Comparison of ENCODE assay signal across 10 mouse cellular contexts in genomic region chr16:32663231-32663858, GRCm38 (mm10). TPM values are rescaled to one million over a fixed set of nuclear protein-coding genes. Genes with fewer than 3 reads are reported as not detected.
DNase-seq lines count a peak whose midpoint lies in the region; ATAC-seq and TF ChIP-seq lines count a peak whose summit lies in the region.
"Had no signal": no experiment of that assay in that cellular context is flagged by ENCODE, and none has a peak within 500 bp of the region (broad histone marks: within the 10 kb centered on the region; RNA-seq: fewer than 3 reads in every experiment).

No protein-coding gene starts in this region.

- H3K9me3 ChIP-seq in lung, embryonic 14.5 days (ENCODE audit: low read depth, low read length): no peaks in the 10 kb centered on the region
- H3K9me3 ChIP-seq in hindbrain, embryonic 12.5 days (replicated peaks): no peaks in the 10 kb centered on the region
- no peaks in the 10 kb centered on the region for H3K9me3 ChIP-seq in midbrain, postnatal 0 days (ENCODE audit: low read length)
- H3K9me3 ChIP-seq: limb, embryonic 12.5 days had no signal

- no peak for ATAC-seq in lung, embryonic 14.5 days (ENCODE audit: insufficient read depth)
- ATAC-seq in hindbrain, embryonic 12.5 days (ENCODE audit: low FRiP score): no peak
- ATAC-seq in midbrain, postnatal 0 days (ENCODE audit: low FRiP score): no peak

- H3K4me3 ChIP-seq in lung, embryonic 14.5 days (ENCODE audit: low read depth, low read length): no peak overlapping the region
- no peak overlapping the region for H3K4me3 ChIP-seq in hindbrain, embryonic 12.5 days
- no peak overlapping the region for H3K4me3 ChIP-seq in midbrain, postnatal 0 days (ENCODE audit: low read depth, low read length)
- H3K4me3 ChIP-seq: limb, embryonic 12.5 days had no signal

- no peak for DNase-seq in lung, embryonic 14.5 days
- no peak for DNase-seq in lung, postnatal 25 days (ENCODE audit: low spot score)
- peak; percentile 75 to 81 for DNase-seq in cerebellum, postnatal 10 days
- DNase-seq in midbrain, postnatal 0 days (ENCODE audit: low spot score): no peak
- no peak for DNase-seq in layer of hippocampus, postnatal 25 days (ENCODE audit: extremely low spot score in 1 of 2, low spot score in 1 of 2)
- no peak for DNase-seq in heart, adult 9 months (ENCODE audit: low spot score in 2 of 2)
- DNase-seq in thymus, postnatal 0 days (ENCODE audit: low spot score): no peak
- DNase-seq: spleen, adult 18-20 months had no signal

- 68% methylated on average over 9 of the region's 9 CpGs for WGBS in lung, embryonic 14.5 days
- 67% methylated on average over 9 of the region's 9 CpGs for WGBS in hindbrain, embryonic 12.5 days
- 56% methylated on average over 9 of the region's 9 CpGs for WGBS in midbrain, postnatal 0 days

- H3K9ac ChIP-seq in lung, embryonic 14.5 days: no peak overlapping the region
- H3K9ac ChIP-seq in hindbrain, embryonic 12.5 days: no peak overlapping the region
- H3K9ac ChIP-seq in midbrain, postnatal 0 days (replicated peaks; ENCODE audit: low read length, poor library complexity, severe bottlenecking): no peak overlapping the region; the same call in 1 of the 2 replicates
- H3K9ac ChIP-seq: limb, embryonic 12.5 days had no signal

- no peak for TF ChIP-seq CTCF in lung, embryonic 14.5 days (IDR thresholded peaks at IDR 0.05; ENCODE audit: low read depth)
- no peak for TF ChIP-seq CTCF in midbrain, postnatal 0 days (IDR thresholded peaks at IDR 0.05)

- peak overlapping the region; percentile 16; the same call in 1 of the 2 replicates for H3K4me2 ChIP-seq in lung, embryonic 14.5 days
- no peak overlapping the region for H3K4me2 ChIP-seq in hindbrain, embryonic 12.5 days (replicated peaks)
- peak overlapping the region; percentile 44; the same call in 1 of the 2 replicates for H3K4me2 ChIP-seq in midbrain, postnatal 0 days (ENCODE audit: low read depth, low read length, poor library complexity, severe bottlenecking)
- H3K4me2 ChIP-seq: limb, embryonic 12.5 days had no signal

- H3K27me3 ChIP-seq in lung, embryonic 14.5 days (ENCODE audit: insufficient read depth, low read length): no peaks in the 10 kb centered on the region
- H3K27me3 ChIP-seq in hindbrain, embryonic 12.5 days: no peaks in the 10 kb centered on the region
- no peaks in the 10 kb centered on the region for H3K27me3 ChIP-seq in midbrain, postnatal 0 days (ENCODE audit: insufficient read depth, low read length)
- H3K27me3 ChIP-seq: limb, embryonic 12.5 days had no signal

- H3K27ac ChIP-seq in lung, embryonic 14.5 days (ENCODE audit: low read depth): peak overlapping the region; percentile 36; the same call in 1 of the 2 replicates
- peak overlapping the region; percentile 41 for H3K27ac ChIP-seq in hindbrain, embryonic 12.5 days
- no peak overlapping the region for H3K27ac ChIP-seq in midbrain, postnatal 0 days (ENCODE audit: low read depth, low read length)
- H3K27ac ChIP-seq: limb, embryonic 12.5 days had no signal

- H3K4me1 ChIP-seq in lung, embryonic 14.5 days (ENCODE audit: insufficient read depth): peaks cover 70% of the 10 kb centered on the region
- peaks cover 76% of the 10 kb centered on the region for H3K4me1 ChIP-seq in hindbrain, embryonic 12.5 days
- H3K4me1 ChIP-seq in midbrain, postnatal 0 days (ENCODE audit: insufficient read depth, low read length): peaks cover 21% of the 10 kb centered on the region

- H3K36me3 ChIP-seq in lung, embryonic 14.5 days (ENCODE audit: insufficient read depth): peaks cover 13% of the 10 kb centered on the region; the same call in 1 of the 2 replicates
- H3K36me3 ChIP-seq in hindbrain, embryonic 12.5 days: 0 out of 2 replicates have a peak, but pooled peaks cover 4% of the 10 kb centered on the region
- H3K36me3 ChIP-seq in midbrain, postnatal 0 days (ENCODE audit: insufficient read depth, low read length): peaks cover 12% of the 10 kb centered on the region

RNA-seq across cellular contexts. Expression of gene Tnk2, which starts 19.7 kb away (rescaled TPM):
- polyA plus RNA-seq in lung, embryonic 14.5 days (2014; fragmentation: Nextera tagmentation; extraction: Ambion mirVana): 20.0 and 21.6 TPM in 2 replicates
- polyA plus RNA-seq in hindbrain, embryonic 12.5 days (2016; fragmentation: Nextera tagmentation; extraction: Ambion mirVana): 15.6 and 17.2 TPM in 2 replicates
- total RNA-seq in midbrain, postnatal 0 days (2014; rRNA removed): 69.1 and 81.7 TPM in 2 replicates
- polyA plus RNA-seq in midbrain, postnatal 0 days (2015; fragmentation: Nextera tagmentation; extraction: Ambion mirVana): 15.7 and 16.5 TPM in 2 replicates
- total RNA-seq in layer of hippocampus, postnatal 25 days (2021): 100 to 1,000 TPM; 163 to 165 TPM
- 20.1 and 23.5 TPM in 2 replicates for polyA plus RNA-seq in thymus, postnatal 0 days (2015; fragmentation: Nextera tagmentation; extraction: Ambion mirVana)

RNA-seq across cellular contexts. Expression of gene Tfrc, which starts 54.6 kb away (rescaled TPM):
- 64.5 and 71.2 TPM in 2 replicates for polyA plus RNA-seq in lung, embryonic 14.5 days (2014; fragmentation: Nextera tagmentation; extraction: Ambion mirVana)
- 44.4 and 55.4 TPM in 2 replicates for polyA plus RNA-seq in hindbrain, embryonic 12.5 days (2016; fragmentation: Nextera tagmentation; extraction: Ambion mirVana)
- 51.2 and 91.4 TPM in 2 replicates for total RNA-seq in midbrain, postnatal 0 days (2014; rRNA removed)
- polyA plus RNA-seq in midbrain, postnatal 0 days (2015; fragmentation: Nextera tagmentation; extraction: Ambion mirVana): 39.8 and 40.6 TPM in 2 replicates
- total RNA-seq in layer of hippocampus, postnatal 25 days (2021): 10 to 100 TPM; 59.3 to 67.3 TPM
- polyA plus RNA-seq in thymus, postnatal 0 days (2015; fragmentation: Nextera tagmentation; extraction: Ambion mirVana): 40.0 and 43.4 TPM in 2 replicates

Comparison
In these comparisons a context has a peak if more than half of its experiments do, and no peak if none do; other contexts are left out.
1. DNase-seq: peak in cerebellum, postnatal 10 days (2 of 2); none in lung, embryonic 14.5 days (single experiment), lung, postnatal 25 days (single experiment), midbrain, postnatal 0 days (single experiment), layer of hippocampus, postnatal 25 days (0 of 2), heart, adult 9 months (0 of 2) and thymus, postnatal 0 days (single experiment).